Mouse (Mus musculus) cerebellum, postnatal 14 days (tissue): Measurements from ENCODE around the gene Stk32b.

Experiments
- DNase-seq, 2 experiments: peaks; one replicate each; pipeline ENCODE4 v3.0.0; 2021; ENCODE audit warnings: mixed read lengths in 2 of 2

Gene Stk32b

GRCm38 (mm10) chr5:37659177-37659576 is 57.8 kb downstream of the Stk32b start:
- DNase-seq = no peak

- DNase-seq = no peak
Observed at GRCm38 (mm10) chr5:37657741-37658140, 59.2 kb downstream of the Stk32b start.

- peak; percentile 9 to 25 for DNase-seq
Observed at GRCm38 (mm10) chr5:37655208-37655607, 61.8 kb downstream of the Stk32b start.

- DNase-seq = no peak
Observed at GRCm38 (mm10) chr5:37650681-37651211, 66.2 kb downstream of the Stk32b start.

GRCm38 (mm10) chr5:37650089-37650601 is 66.8 kb downstream of the Stk32b start:
- no peak for DNase-seq

- no peak for DNase-seq
Observed at GRCm38 (mm10) chr5:37644082-37644481, 72.9 kb downstream of the Stk32b start.

- peak in 1 of 2 experiments; percentile 22 for DNase-seq
Observed at GRCm38 (mm10) chr5:37642486-37642885, 74.5 kb downstream of the Stk32b start.

- DNase-seq = no peak
Observed at GRCm38 (mm10) chr5:37634791-37635190, 82.2 kb downstream of the Stk32b start.

GRCm38 (mm10) chr5:37627437-37628163 is 89.4 kb downstream of the Stk32b start:
- DNase-seq = no peak

- no peak for DNase-seq
Observed at GRCm38 (mm10) chr5:37611874-37612273, 105.1 kb downstream of the Stk32b start.

GRCm38 (mm10) chr5:37599566-37599965 is 117.4 kb downstream of the Stk32b start:
- DNase-seq = no peak

GRCm38 (mm10) chr5:37598271-37598670 is 118.7 kb downstream of the Stk32b start:
- no peak for DNase-seq

- DNase-seq = no peak
Observed at GRCm38 (mm10) chr5:37592411-37592810, 124.6 kb downstream of the Stk32b start.

- DNase-seq = no peak
Observed at GRCm38 (mm10) chr5:37587861-37588260, 129.1 kb downstream of the Stk32b start.

GRCm38 (mm10) chr5:37586071-37586470 is 130.9 kb downstream of the Stk32b start:
- DNase-seq = no peak

GRCm38 (mm10) chr5:37575427-37575826 is 141.5 kb downstream of the Stk32b start:
- no peak for DNase-seq

- DNase-seq = peak; percentile 5 to 18
Observed at GRCm38 (mm10) chr5:37557274-37557815, 159.6 kb downstream of the Stk32b start.

GRCm38 (mm10) chr5:37554231-37554630 is 162.7 kb downstream of the Stk32b start:
- DNase-seq = peak; percentile 34 to 37

- no peak for DNase-seq
Observed at GRCm38 (mm10) chr5:37551649-37552048, 165.3 kb downstream of the Stk32b start.

- no peak for DNase-seq
Observed at GRCm38 (mm10) chr5:37535726-37536293, 181.2 kb downstream of the Stk32b start.

GRCm38 (mm10) chr5:37535227-37535626 is 181.7 kb downstream of the Stk32b start:
- no peak for DNase-seq

- no peak for DNase-seq
Observed at GRCm38 (mm10) chr5:37525363-37525762, 191.6 kb downstream of the Stk32b start.

GRCm38 (mm10) chr5:37520441-37520840 is 196.5 kb downstream of the Stk32b start:
- no peak for DNase-seq

- DNase-seq = no peak
Observed at GRCm38 (mm10) chr5:37512479-37512878, 204.5 kb downstream of the Stk32b start.
